In genomic region chr5:121363441-121363840, GRCm38 (mm10) we compare ENCODE assay signal across 15 mouse cellular contexts.
"Had no signal": no experiment of that assay in that cellular context is flagged by ENCODE, and none has a peak within 500 bp of the region (broad histone marks: within the 10 kb centered on the region; RNA-seq: fewer than 3 reads in every experiment).

No protein-coding gene starts in this region.

- H3K4me1 ChIP-seq: kidney, embryonic 15.5 days; midbrain, embryonic 12.5 days; midbrain, embryonic 15.5 days; neural tube, embryonic 13.5 days had no signal

- DNase-seq: kidney, adult 8-10 months; kidney, postnatal 10 days; kidney, postnatal 36 days; layer of hippocampus, postnatal 36 days; liver, embryonic 13.5 days; lung, embryonic 14.5 days; retina, postnatal 1 day; right cerebral cortex, postnatal 25 days; thymus, adult 2 months; thymus, postnatal 14 days had no signal

- H3K4me3 ChIP-seq: kidney, embryonic 15.5 days; left cerebral cortex, adult 2 months; liver, embryonic 13.5 days; midbrain, embryonic 12.5 days; midbrain, embryonic 15.5 days; neural tube, embryonic 13.5 days had no signal
